Mouse (Mus musculus): ENCODE measurements around the gene M1ap. TPM values are rescaled to one million over a fixed set of nuclear protein-coding genes. Genes with fewer than 3 reads are reported as not detected.

Gene M1ap
- total and polyA plus RNA-seq, 3 experiments, result 0.31 to 0.34 TPM; not detected in 1

GRCm38 (mm10) chr6:82917076-82917777, 29.5 kb upstream of the M1ap start:
- Histone ChIP-seq H3K36me3 (ENCODE audit: control insufficient read depth, insufficient read depth, low read length) (no peaks in the 10 kb centered on the region), H3K4me1 (ENCODE audit: control insufficient read depth, insufficient read depth, low read length) (no peaks in the 10 kb centered on the region), H3K27ac (no peak overlapping the region), H3K9ac (ENCODE audit: low read depth, low read length) (no peak overlapping the region), H3K4me3 (no peak overlapping the region), H3K79me2 (replicated peaks; ENCODE audit: control insufficient read depth, insufficient read depth, low read length) (no peaks in the 10 kb centered on the region), H3K27me3 (ENCODE audit: control insufficient read depth, insufficient read depth, low read length) (no peaks in the 10 kb centered on the region)
- DNase-seq, result no peak
- intact Hi-C loops (cut with DNase I), result loop anchor here (2.0 kb wide), 1 partner anchor 54 kb away; no protein-coding TSS in a partner anchor
- TF ChIP-seq POLR2A (IDR thresholded peaks at IDR 0.05; ENCODE audit: insufficient read depth, low read depth, low read length) (no peak), CTCF (IDR thresholded peaks at IDR 0.05) (no peak)
- 66% methylated on average over 26 of the region's 26 CpGs for WGBS

- Histone ChIP-seq H3K79me2 (replicated peaks; ENCODE audit: control insufficient read depth, insufficient read depth, low read length) (no peaks in the 10 kb centered on the region), H3K9ac (ENCODE audit: low read depth, low read length) (no peak overlapping the region), H3K4me1 (ENCODE audit: control insufficient read depth, insufficient read depth, low read length) (no peaks in the 10 kb centered on the region), H3K4me3 (no peak overlapping the region), H3K36me3 (ENCODE audit: control insufficient read depth, insufficient read depth, low read length) (no peaks in the 10 kb centered on the region), H3K27me3 (ENCODE audit: control insufficient read depth, insufficient read depth, low read length) (no peaks in the 10 kb centered on the region), H3K27ac (no peak overlapping the region)
- TF ChIP-seq EP300 (IDR thresholded peaks at IDR 0.05; ENCODE audit: insufficient read depth, low read depth, low read length) (no peak), POLR2A (IDR thresholded peaks at IDR 0.05; ENCODE audit: insufficient read depth, low read depth, low read length) (no peak), CTCF (IDR thresholded peaks at IDR 0.05) (peak; percentile 73)
- WGBS, result 16% methylated on average over 8 of the region's 8 CpGs
- peak; percentile 16 to 37 for DNase-seq
- intact Hi-C loops (cut with DNase I), result loop anchor here (2.0 kb wide), 1 partner anchor 53 kb away; no protein-coding TSS in a partner anchor
These were observed 28.9 kb upstream of the M1ap start for GRCm38 (mm10) chr6:82917778-82918129.

- no peaks in the 10 kb centered on the region for H3K27me3 ChIP-seq (ENCODE audit: control insufficient read depth, insufficient read depth, low read length)
- H3K4me1 ChIP-seq (ENCODE audit: control insufficient read depth, insufficient read depth, low read length), result no peaks in the 10 kb centered on the region
- H3K79me2 ChIP-seq (replicated peaks; ENCODE audit: control insufficient read depth, insufficient read depth, low read length), result no peaks in the 10 kb centered on the region
- WGBS, result 80% methylated on average over 14 of the region's 14 CpGs
- TF ChIP-seq EP300 (IDR thresholded peaks at IDR 0.05; ENCODE audit: insufficient read depth, low read depth, low read length), result no peak
- TF ChIP-seq POLR2A (IDR thresholded peaks at IDR 0.05; ENCODE audit: insufficient read depth, low read depth, low read length), result no peak
- no peak for TF ChIP-seq CTCF (IDR thresholded peaks at IDR 0.05)
- no peak overlapping the region for H3K27ac ChIP-seq
- no peak overlapping the region for H3K4me3 ChIP-seq
- H3K36me3 ChIP-seq (ENCODE audit: control insufficient read depth, insufficient read depth, low read length), result no peaks in the 10 kb centered on the region
- intact Hi-C loops (cut with DNase I), result no loop called here
- no peak overlapping the region for H3K9ac ChIP-seq (ENCODE audit: low read depth, low read length)
- DNase-seq, result no peak
These were observed 28.3 kb upstream of the M1ap start for GRCm38 (mm10) chr6:82918371-82918770.

- Histone ChIP-seq H3K79me2 (replicated peaks; ENCODE audit: control insufficient read depth, insufficient read depth, low read length) (no peaks in the 10 kb centered on the region), H3K4me3 (no peak overlapping the region), H3K4me1 (ENCODE audit: control insufficient read depth, insufficient read depth, low read length) (no peaks in the 10 kb centered on the region), H3K9ac (ENCODE audit: low read depth, low read length) (no peak overlapping the region), H3K27me3 (ENCODE audit: control insufficient read depth, insufficient read depth, low read length) (no peaks in the 10 kb centered on the region), H3K36me3 (ENCODE audit: control insufficient read depth, insufficient read depth, low read length) (no peaks in the 10 kb centered on the region), H3K27ac (no peak overlapping the region)
- no peak for DNase-seq
- TF ChIP-seq EP300 (IDR thresholded peaks at IDR 0.05; ENCODE audit: insufficient read depth, low read depth, low read length) (no peak), CTCF (IDR thresholded peaks at IDR 0.05) (no peak), POLR2A (IDR thresholded peaks at IDR 0.05; ENCODE audit: insufficient read depth, low read depth, low read length) (no peak)
- intact Hi-C loops (cut with DNase I), result no loop called here
- 43% methylated on average over 8 of the region's 8 CpGs for WGBS
These were observed 27.2 kb upstream of the M1ap start for GRCm38 (mm10) chr6:82919520-82919919.

GRCm38 (mm10) chr6:82921426-82922224, 25.1 kb upstream of the M1ap start:
- TF ChIP-seq EP300 (IDR thresholded peaks at IDR 0.05; ENCODE audit: insufficient read depth, low read depth, low read length) (no peak), CTCF (IDR thresholded peaks at IDR 0.05) (no peak), POLR2A (IDR thresholded peaks at IDR 0.05; ENCODE audit: insufficient read depth, low read depth, low read length) (no peak)
- intact Hi-C loops (cut with DNase I), result no loop called here
- H3K27ac ChIP-seq, result no peak overlapping the region
- no peak overlapping the region for H3K9ac ChIP-seq (ENCODE audit: low read depth, low read length)
- no peaks in the 10 kb centered on the region for H3K27me3 ChIP-seq (ENCODE audit: control insufficient read depth, insufficient read depth, low read length)
- WGBS, result 60% methylated on average over 9 of the region's 9 CpGs
- H3K36me3 ChIP-seq (ENCODE audit: control insufficient read depth, insufficient read depth, low read length), result no peaks in the 10 kb centered on the region
- H3K4me1 ChIP-seq (ENCODE audit: control insufficient read depth, insufficient read depth, low read length), result no peaks in the 10 kb centered on the region
- no peaks in the 10 kb centered on the region for H3K79me2 ChIP-seq (replicated peaks; ENCODE audit: control insufficient read depth, insufficient read depth, low read length)
- DNase-seq, result no peak
- H3K4me3 ChIP-seq, result no peak overlapping the region

GRCm38 (mm10) chr6:82925005-82925404, 21.7 kb upstream of the M1ap start:
- DNase-seq, result no peak
- Histone ChIP-seq H3K4me3 (no peak overlapping the region), H3K36me3 (ENCODE audit: control insufficient read depth, insufficient read depth, low read length) (no peaks in the 10 kb centered on the region), H3K27me3 (ENCODE audit: control insufficient read depth, insufficient read depth, low read length) (no peaks in the 10 kb centered on the region), H3K27ac (no peak overlapping the region), H3K79me2 (replicated peaks; ENCODE audit: control insufficient read depth, insufficient read depth, low read length) (no peaks in the 10 kb centered on the region), H3K9ac (ENCODE audit: low read depth, low read length) (no peak overlapping the region), H3K4me1 (ENCODE audit: control insufficient read depth, insufficient read depth, low read length) (no peaks in the 10 kb centered on the region)
- intact Hi-C loops (cut with DNase I), result no loop called here
- TF ChIP-seq CTCF (IDR thresholded peaks at IDR 0.05), result no peak
- no peak for TF ChIP-seq EP300 (IDR thresholded peaks at IDR 0.05; ENCODE audit: insufficient read depth, low read depth, low read length)
- TF ChIP-seq POLR2A (IDR thresholded peaks at IDR 0.05; ENCODE audit: insufficient read depth, low read depth, low read length), result no peak
- WGBS, result 60% methylated on average over 3 of the region's 3 CpGs
